Mouse (Mus musculus): Measurements from ENCODE around the gene 1700012B07Rik. TPM values are rescaled to one million over a fixed set of nuclear protein-coding genes. Genes with fewer than 3 reads are reported as not detected.

Gene 1700012B07Rik
- polyA plus RNA-seq (2015; fragmentation: Nextera tagmentation; extraction: Ambion mirVana), result 0.12 TPM in 1 of 2 replicates, not detected in the other

GRCm38 (mm10) chr11:109827946-109828345, at the start of gene 1700012B07Rik:
1700012B07Rik (minus strand) TSS chr11:109828046.
- Histone ChIP-seq H3K9me3 (replicated peaks; ENCODE audit: control insufficient read depth, low read length) (no peaks in the 10 kb centered on the region), H3K27ac (ENCODE audit: low read length) (no peak within 1 kb of the TSS), H3K9ac (ENCODE audit: low read depth, low read length) (no peak within 1 kb of the TSS), H3K36me3 (ENCODE audit: control insufficient read depth, insufficient read depth) (no peaks in the 10 kb centered on the region), H3K4me2 (ENCODE audit: low read depth, low read length) (no peak within 1 kb of the TSS), H3K27me3 (ENCODE audit: control insufficient read depth, insufficient read depth, low read depth, low read length) (no peaks in the 10 kb centered on the region), H3K4me3 (ENCODE audit: low read depth, low read length) (no peak within 1 kb of the TSS), H3K4me1 (ENCODE audit: control insufficient read depth, low read depth, low read length) (no peaks in the 10 kb centered on the region)
- no peak for ATAC-seq (ENCODE audit: low read depth)
- 60% methylated on average over 4 of the region's 4 CpGs for WGBS (ENCODE audit: insufficient replicate concordance)

- Histone ChIP-seq H3K27ac (ENCODE audit: low read length) (no peak overlapping the region), H3K9me3 (replicated peaks; ENCODE audit: control insufficient read depth, low read length) (no peaks in the 10 kb centered on the region), H3K27me3 (ENCODE audit: control insufficient read depth, insufficient read depth, low read depth, low read length) (no peaks in the 10 kb centered on the region), H3K4me2 (ENCODE audit: low read depth, low read length) (no peak overlapping the region), H3K9ac (ENCODE audit: low read depth, low read length) (no peak overlapping the region), H3K4me1 (ENCODE audit: control insufficient read depth, low read depth, low read length) (no peaks in the 10 kb centered on the region; the same call in 1 of the 2 replicates), H3K4me3 (ENCODE audit: low read depth, low read length) (no peak overlapping the region), H3K36me3 (ENCODE audit: control insufficient read depth, insufficient read depth) (no peaks in the 10 kb centered on the region)
- 77% methylated on average over 9 of the region's 9 CpGs for WGBS (ENCODE audit: insufficient replicate concordance)
- no peak for ATAC-seq (ENCODE audit: low read depth)
These were observed 48.9 kb upstream of the 1700012B07Rik start for GRCm38 (mm10) chr11:109876767-109877166.

GRCm38 (mm10) chr11:109875834-109876233, 48.0 kb upstream of the 1700012B07Rik start:
- Histone ChIP-seq H3K9ac (ENCODE audit: low read depth, low read length) (no peak overlapping the region), H3K4me2 (ENCODE audit: low read depth, low read length) (no peak overlapping the region), H3K27me3 (ENCODE audit: control insufficient read depth, insufficient read depth, low read depth, low read length) (no peaks in the 10 kb centered on the region), H3K9me3 (replicated peaks; ENCODE audit: control insufficient read depth, low read length) (no peaks in the 10 kb centered on the region), H3K27ac (ENCODE audit: low read length) (no peak overlapping the region), H3K36me3 (ENCODE audit: control insufficient read depth, insufficient read depth) (no peaks in the 10 kb centered on the region), H3K4me1 (ENCODE audit: control insufficient read depth, low read depth, low read length) (no peaks in the 10 kb centered on the region; the same call in 1 of the 2 replicates), H3K4me3 (ENCODE audit: low read depth, low read length) (no peak overlapping the region)
- ATAC-seq (ENCODE audit: low read depth), result no peak
- WGBS (ENCODE audit: insufficient replicate concordance), result 17% methylated on average over 3 of the region's 3 CpGs

DNA sequence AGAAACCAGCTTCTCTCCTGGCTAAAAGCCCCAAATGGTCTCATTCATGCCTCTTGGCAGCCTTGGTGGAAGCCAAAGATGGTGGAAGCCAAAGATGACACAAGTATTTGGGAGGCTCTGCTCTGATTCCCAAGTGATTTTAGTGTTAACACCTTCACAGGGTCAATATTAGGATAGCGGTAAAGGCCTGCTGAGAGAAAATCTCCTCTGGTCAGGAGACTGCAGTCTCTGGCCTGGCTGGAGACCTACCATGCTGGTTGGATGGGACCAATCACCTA, 47.6 kb upstream of the 1700012B07Rik start:
- no peaks in the 10 kb centered on the region for H3K9me3 ChIP-seq (replicated peaks; ENCODE audit: control insufficient read depth, low read length)
- H3K27me3 ChIP-seq (ENCODE audit: control insufficient read depth, insufficient read depth, low read depth, low read length), result no peaks in the 10 kb centered on the region
- H3K4me2 ChIP-seq (ENCODE audit: low read depth, low read length), result no peak overlapping the region
- H3K36me3 ChIP-seq (ENCODE audit: control insufficient read depth, insufficient read depth), result no peaks in the 10 kb centered on the region
- 78% methylated on average over 1 of the region's 1 CpGs for WGBS (ENCODE audit: insufficient replicate concordance)
- H3K9ac ChIP-seq (ENCODE audit: low read depth, low read length), result no peak overlapping the region
- no peak for ATAC-seq (ENCODE audit: low read depth)
- no peak overlapping the region for H3K4me3 ChIP-seq (ENCODE audit: low read depth, low read length)
- H3K4me1 ChIP-seq (ENCODE audit: control insufficient read depth, low read depth, low read length), result no peaks in the 10 kb centered on the region; the same call in 1 of the 2 replicates
- no peak overlapping the region for H3K27ac ChIP-seq (ENCODE audit: low read length)

DNA sequence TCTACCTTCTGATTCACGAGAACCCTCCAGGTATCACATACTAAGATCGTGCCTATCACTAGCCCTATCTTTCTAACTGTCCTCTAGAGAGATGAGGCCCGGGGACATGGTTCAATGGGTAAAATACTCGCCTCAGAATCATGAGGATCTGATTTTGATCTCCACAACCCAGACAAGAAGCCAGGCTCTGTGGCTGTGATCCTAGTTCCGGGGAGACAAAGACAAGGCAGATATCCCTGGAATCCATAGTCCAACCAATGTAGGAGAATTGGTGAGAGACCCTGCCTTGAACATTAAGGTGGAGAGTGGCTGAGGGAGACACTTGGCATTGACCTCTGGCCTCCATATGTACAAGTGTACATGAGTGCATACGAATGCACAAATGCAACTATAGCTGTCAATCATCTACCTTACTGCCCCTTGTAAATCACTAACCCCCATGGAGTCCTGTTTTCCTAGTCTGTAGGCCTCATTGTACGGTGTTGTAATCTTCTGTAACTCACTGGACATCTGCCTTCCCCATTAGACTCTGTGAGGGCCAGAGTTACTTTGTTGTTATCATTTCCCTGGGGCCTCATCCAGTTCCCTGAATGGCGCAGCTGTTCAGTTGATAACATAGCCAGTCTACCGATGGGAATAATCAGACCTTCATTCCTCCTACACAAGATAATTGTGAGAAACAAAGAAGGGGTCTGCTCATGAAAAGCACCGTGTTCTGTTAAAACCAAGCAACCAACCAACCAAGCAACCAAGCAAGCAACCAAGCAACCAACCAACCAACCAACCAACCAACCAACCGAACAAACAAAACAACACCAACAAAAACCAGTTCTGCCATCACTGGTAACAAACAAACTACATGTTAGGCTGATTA, 47.0 kb upstream of the 1700012B07Rik start:
- Histone ChIP-seq H3K4me3 (ENCODE audit: low read depth, low read length) (no peak overlapping the region), H3K4me2 (ENCODE audit: low read depth, low read length) (no peak overlapping the region), H3K9ac (ENCODE audit: low read depth, low read length) (no peak overlapping the region), H3K36me3 (ENCODE audit: control insufficient read depth, insufficient read depth) (no peaks in the 10 kb centered on the region), H3K27me3 (ENCODE audit: control insufficient read depth, insufficient read depth, low read depth, low read length) (no peaks in the 10 kb centered on the region), H3K9me3 (replicated peaks; ENCODE audit: control insufficient read depth, low read length) (no peaks in the 10 kb centered on the region), H3K27ac (ENCODE audit: low read length) (no peak overlapping the region), H3K4me1 (ENCODE audit: control insufficient read depth, low read depth, low read length) (no peaks in the 10 kb centered on the region; the same call in 1 of the 2 replicates)
- no peak for ATAC-seq (ENCODE audit: low read depth)
- WGBS (ENCODE audit: insufficient replicate concordance), result 48% methylated on average over 11 of the region's 11 CpGs

DNA sequence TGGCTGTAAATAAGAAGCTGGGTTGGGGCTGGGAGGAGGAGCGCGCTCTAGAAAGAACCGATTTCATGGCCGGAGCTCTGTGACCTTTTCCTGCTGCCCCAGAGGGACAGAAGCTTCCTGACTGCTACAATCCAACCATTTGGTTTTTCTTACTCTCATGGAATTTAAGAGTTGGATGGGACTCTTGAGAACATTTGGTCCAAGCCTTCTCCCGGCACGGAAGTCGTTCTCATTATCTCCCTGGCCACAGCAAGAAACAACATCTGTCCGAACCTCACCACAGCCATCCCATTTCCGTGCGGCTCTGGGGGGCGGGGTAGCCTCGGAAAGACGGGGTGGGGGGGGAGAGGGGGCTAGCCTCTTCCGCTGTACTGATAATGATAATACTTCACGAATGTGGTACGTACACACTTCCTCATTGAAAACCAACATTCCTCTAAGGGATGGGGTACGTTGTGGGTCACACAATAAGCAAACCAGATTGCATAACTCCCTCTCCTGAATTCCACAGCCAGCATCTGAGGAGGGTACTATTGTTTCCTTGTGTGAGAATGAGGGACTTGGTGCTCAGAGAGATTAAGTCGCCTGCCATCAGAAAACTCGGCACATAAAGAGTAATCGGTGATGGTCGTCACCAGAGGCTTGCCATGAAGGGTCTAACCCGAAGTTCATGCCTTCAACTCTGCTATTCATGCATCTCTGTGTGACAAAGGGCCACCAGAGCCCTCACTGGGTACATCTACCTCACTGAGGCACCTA, 46.2 kb upstream of the 1700012B07Rik start:
- ATAC-seq (ENCODE audit: low read depth), result no peak
- no peak overlapping the region for H3K4me2 ChIP-seq (ENCODE audit: low read depth, low read length)
- no peak overlapping the region for H3K4me3 ChIP-seq (ENCODE audit: low read depth, low read length)
- H3K4me1 ChIP-seq (ENCODE audit: control insufficient read depth, low read depth, low read length), result no peaks in the 10 kb centered on the region; the same call in 1 of the 2 replicates
- no peak overlapping the region for H3K27ac ChIP-seq (ENCODE audit: low read length)
- no peak overlapping the region for H3K9ac ChIP-seq (ENCODE audit: low read depth, low read length)
- no peaks in the 10 kb centered on the region for H3K27me3 ChIP-seq (ENCODE audit: control insufficient read depth, insufficient read depth, low read depth, low read length)
- 47% methylated on average over 22 of the region's 22 CpGs for WGBS (ENCODE audit: insufficient replicate concordance)
- H3K9me3 ChIP-seq (replicated peaks; ENCODE audit: control insufficient read depth, low read length), result no peaks in the 10 kb centered on the region
- H3K36me3 ChIP-seq (ENCODE audit: control insufficient read depth, insufficient read depth), result no peaks in the 10 kb centered on the region

DNA sequence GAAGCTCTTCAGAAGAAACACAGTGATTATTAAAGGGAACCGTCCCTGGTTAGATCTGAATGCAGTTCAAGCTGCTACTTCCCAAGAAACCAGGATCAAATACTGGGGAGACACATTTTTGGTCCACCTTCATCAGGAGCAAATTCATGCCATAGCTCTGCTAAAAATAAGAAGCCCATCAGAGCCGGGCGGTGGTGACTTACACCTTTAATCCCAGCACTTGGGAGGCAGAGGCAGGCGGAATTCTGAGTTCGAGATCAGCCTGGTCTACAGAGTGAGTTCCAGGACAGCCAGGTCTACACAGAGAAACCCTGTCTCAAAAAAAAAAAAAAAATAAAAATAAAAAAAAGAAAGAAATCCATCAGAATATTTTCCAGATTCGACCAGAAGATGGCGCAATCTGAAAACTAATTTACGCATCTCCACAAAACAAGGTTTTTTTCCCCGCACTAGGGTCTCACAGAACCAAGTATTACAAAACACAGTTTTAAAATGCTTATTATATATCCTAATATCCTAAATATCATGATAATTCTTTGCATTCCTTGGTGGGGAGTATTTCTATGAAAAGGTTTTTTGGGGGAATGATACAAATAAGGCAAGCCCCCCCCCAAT, 45.4 kb upstream of the 1700012B07Rik start:
- Histone ChIP-seq H3K36me3 (ENCODE audit: control insufficient read depth, insufficient read depth) (no peaks in the 10 kb centered on the region), H3K4me3 (ENCODE audit: low read depth, low read length) (no peak overlapping the region), H3K4me1 (ENCODE audit: control insufficient read depth, low read depth, low read length) (no peaks in the 10 kb centered on the region; the same call in 1 of the 2 replicates), H3K27ac (ENCODE audit: low read length) (no peak overlapping the region), H3K9me3 (replicated peaks; ENCODE audit: control insufficient read depth, low read length) (no peaks in the 10 kb centered on the region), H3K27me3 (ENCODE audit: control insufficient read depth, insufficient read depth, low read depth, low read length) (no peaks in the 10 kb centered on the region), H3K4me2 (ENCODE audit: low read depth, low read length) (no peak overlapping the region), H3K9ac (ENCODE audit: low read depth, low read length) (no peak overlapping the region)
- WGBS (ENCODE audit: insufficient replicate concordance), result 36% methylated on average over 9 of the region's 9 CpGs
- ATAC-seq (ENCODE audit: low read depth), result no peak

DNA sequence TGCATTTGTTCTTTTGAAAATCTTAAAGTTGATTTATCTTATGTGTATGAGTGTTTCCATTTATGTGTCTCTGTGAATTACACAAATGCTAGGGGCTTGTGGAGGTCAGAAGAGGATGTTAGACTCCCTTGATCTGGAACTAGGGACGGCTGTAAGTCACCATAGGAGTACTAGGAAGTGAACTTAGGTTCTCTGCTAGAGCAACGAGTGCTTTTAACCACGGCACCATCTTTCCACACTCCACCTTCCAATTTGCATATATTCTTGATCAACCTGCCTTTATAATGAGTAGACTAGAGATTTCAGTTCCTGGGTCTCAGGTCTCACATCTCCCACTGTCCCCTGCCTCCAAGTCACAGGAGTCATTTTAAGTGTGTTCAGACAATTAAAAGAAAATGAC, 44.8 kb upstream of the 1700012B07Rik start:
- no peak for ATAC-seq (ENCODE audit: low read depth)
- Histone ChIP-seq H3K9ac (ENCODE audit: low read depth, low read length) (no peak overlapping the region), H3K4me1 (ENCODE audit: control insufficient read depth, low read depth, low read length) (no peaks in the 10 kb centered on the region; the same call in 1 of the 2 replicates), H3K4me2 (ENCODE audit: low read depth, low read length) (no peak overlapping the region), H3K9me3 (replicated peaks; ENCODE audit: control insufficient read depth, low read length) (no peaks in the 10 kb centered on the region), H3K27me3 (ENCODE audit: control insufficient read depth, insufficient read depth, low read depth, low read length) (no peaks in the 10 kb centered on the region), H3K4me3 (ENCODE audit: low read depth, low read length) (no peak overlapping the region), H3K27ac (ENCODE audit: low read length) (no peak overlapping the region), H3K36me3 (ENCODE audit: control insufficient read depth, insufficient read depth) (no peaks in the 10 kb centered on the region)
- WGBS (ENCODE audit: insufficient replicate concordance), result 27% methylated on average over 3 of the region's 3 CpGs

All from liver, embryonic 16.5 days (tissue).